Mouse (Mus musculus): Measurements from ENCODE around the gene Shkbp1.

The Shkbp1 gene

GRCm38 (mm10) chr7:27333316-27333941 is 22.4 kb downstream of the Shkbp1 start:
- no peak for DNase-seq (ENCODE audit: low read depth, low spot score)

- peak; percentile 77 for DNase-seq (ENCODE audit: low read depth, low spot score)
Observed at GRCm38 (mm10) chr7:27332353-27333199, 23.2 kb downstream of the Shkbp1 start.

GRCm38 (mm10) chr7:27331854-27332253 is 24.0 kb downstream of the Shkbp1 start:
- no peak for DNase-seq (ENCODE audit: low read depth, low spot score)

- no peak for DNase-seq (ENCODE audit: low read depth, low spot score)
Observed at GRCm38 (mm10) chr7:27331541-27331851, 24.3 kb downstream of the Shkbp1 start.

GRCm38 (mm10) chr7:27330709-27331540 is 24.9 kb downstream of the Shkbp1 start:
- peak; percentile 89 for DNase-seq (ENCODE audit: low read depth, low spot score)

- no peak for DNase-seq (ENCODE audit: low read depth, low spot score)
Observed at GRCm38 (mm10) chr7:27329981-27330380, 25.8 kb downstream of the Shkbp1 start.

GRCm38 (mm10) chr7:27329326-27329947 is 26.4 kb downstream of the Shkbp1 start:
- DNase-seq (ENCODE audit: low read depth, low spot score): peak; percentile 71

- peak; percentile 84 for DNase-seq (ENCODE audit: low read depth, low spot score)
Observed at GRCm38 (mm10) chr7:27328648-27329047, 27.2 kb downstream of the Shkbp1 start.

- no peak for DNase-seq (ENCODE audit: low read depth, low spot score)
Observed at GRCm38 (mm10) chr7:27328161-27328560, 27.7 kb downstream of the Shkbp1 start.

GRCm38 (mm10) chr7:27327500-27327899 is 28.3 kb downstream of the Shkbp1 start:
- no peak for DNase-seq (ENCODE audit: low read depth, low spot score)

- DNase-seq (ENCODE audit: low read depth, low spot score): no peak
Observed at GRCm38 (mm10) chr7:27326101-27326880, 29.5 kb downstream of the Shkbp1 start.

- peak; percentile 76 for DNase-seq (ENCODE audit: low read depth, low spot score)
Observed at GRCm38 (mm10) chr7:27325697-27326096, 30.1 kb downstream of the Shkbp1 start.

GRCm38 (mm10) chr7:27324928-27325327 is 30.9 kb downstream of the Shkbp1 start:
- DNase-seq (ENCODE audit: low read depth, low spot score): no peak

GRCm38 (mm10) chr7:27324161-27324560 is 31.7 kb downstream of the Shkbp1 start:
- no peak for DNase-seq (ENCODE audit: low read depth, low spot score)

GRCm38 (mm10) chr7:27323001-27323400 is 32.8 kb downstream of the Shkbp1 start:
- DNase-seq (ENCODE audit: low read depth, low spot score): no peak

GRCm38 (mm10) chr7:27322291-27322690 is 33.5 kb downstream of the Shkbp1 start:
- no peak for DNase-seq (ENCODE audit: low read depth, low spot score)

GRCm38 (mm10) chr7:27319411-27319810 is 36.4 kb downstream of the Shkbp1 start:
- DNase-seq (ENCODE audit: low read depth, low spot score): no peak

- DNase-seq (ENCODE audit: low read depth, low spot score): peak; percentile 93
Observed at GRCm38 (mm10) chr7:27315958-27316357, 39.9 kb downstream of the Shkbp1 start.

GRCm38 (mm10) chr7:27314393-27314792 is 41.4 kb downstream of the Shkbp1 start:
- DNase-seq (ENCODE audit: low read depth, low spot score): no peak

- DNase-seq (ENCODE audit: low read depth, low spot score): no peak
Observed at GRCm38 (mm10) chr7:27311651-27312284, 44.1 kb downstream of the Shkbp1 start.
